Mouse (Mus musculus): ENCODE data around the gene Zfp286. TPM values are rescaled to one million over a fixed set of nuclear protein-coding genes. Genes with fewer than 3 reads are reported as not detected.
A peak's percentile ranks its signal among the peaks of the same experiment; 100 is the strongest.

Gene Zfp286
- polyA plus RNA-seq, 1 experiment from 2014 or later = 29.0 TPM

DNA sequence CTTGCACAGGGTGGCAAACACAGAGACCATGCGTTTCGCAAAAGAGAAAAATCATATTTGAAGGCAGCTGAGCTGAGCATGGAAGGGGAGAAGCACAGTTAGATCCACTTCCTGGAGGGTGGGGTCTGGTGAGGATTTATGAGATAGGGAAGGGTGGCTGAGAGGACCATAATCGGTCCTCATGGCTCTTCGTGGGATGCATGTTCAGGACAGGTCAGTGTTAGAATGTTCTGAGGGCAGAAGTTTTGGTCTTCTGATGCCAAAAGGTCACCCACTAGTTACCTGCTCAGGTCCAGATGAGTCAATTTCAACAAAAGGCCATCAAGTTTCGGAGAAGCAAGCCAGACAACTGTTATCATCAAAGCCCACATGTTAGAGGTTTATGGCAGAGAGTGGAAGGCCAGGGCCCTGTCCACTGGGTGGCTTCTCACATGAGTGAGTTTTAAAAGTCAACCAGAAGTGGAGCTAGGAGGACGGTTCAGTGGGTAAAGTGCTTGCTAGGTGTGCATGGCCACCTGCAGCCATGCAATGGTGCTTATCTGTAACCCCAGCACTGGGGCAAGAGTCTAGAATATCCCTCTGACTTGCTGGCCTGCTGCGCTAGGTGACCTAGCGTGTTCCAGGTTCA is 29.9 kb upstream of the Zfp286 start:
- no peak for ATAC-seq (ENCODE audit: low FRiP score)
- Histone ChIP-seq H3K4me2 (no peak overlapping the region), H3K36me3 (no peaks in the 10 kb centered on the region), H3K9me3 (no peaks in the 10 kb centered on the region), H3K4me3 (no peak overlapping the region), H3K27me3 (no peaks in the 10 kb centered on the region), H3K4me1 (replicated peaks) (peaks cover 14% of the 10 kb centered on the region), H3K27ac (no peak overlapping the region), H3K9ac (no peak overlapping the region)
- WGBS = 91% methylated on average over 8 of the region's 8 CpGs

DNA sequence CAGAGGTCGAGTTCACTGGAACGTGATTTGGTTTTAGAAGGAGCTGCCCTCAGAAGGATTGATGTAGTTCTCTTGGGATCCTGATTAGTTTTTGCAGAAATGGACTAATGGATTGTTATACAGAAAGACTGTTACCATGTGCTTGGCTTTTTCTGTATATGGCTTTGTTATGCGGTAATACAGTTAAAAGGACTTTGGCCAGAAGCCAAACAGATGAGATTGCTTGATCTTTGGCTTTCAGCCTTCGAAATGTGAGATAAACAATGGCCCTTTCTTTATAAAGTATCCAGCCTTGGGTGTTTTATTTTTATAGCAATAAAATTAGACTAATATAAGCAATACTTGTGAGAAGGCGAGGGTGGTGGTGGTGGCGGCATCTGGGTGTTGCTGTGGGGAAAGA is 27.3 kb upstream of the Zfp286 start:
- H3K9me3 ChIP-seq = no peaks in the 10 kb centered on the region
- ATAC-seq (ENCODE audit: low FRiP score) = no peak
- no peak overlapping the region for H3K4me2 ChIP-seq
- WGBS = 75% methylated on average over 6 of the region's 6 CpGs
- no peak overlapping the region for H3K4me3 ChIP-seq
- no peaks in the 10 kb centered on the region for H3K27me3 ChIP-seq
- H3K27ac ChIP-seq = no peak overlapping the region
- no peaks in the 10 kb centered on the region for H3K36me3 ChIP-seq
- no peak overlapping the region for H3K9ac ChIP-seq
- H3K4me1 ChIP-seq (replicated peaks) = peaks cover 14% of the 10 kb centered on the region

- H3K36me3 ChIP-seq = no peaks in the 10 kb centered on the region
- ATAC-seq (ENCODE audit: low FRiP score) = no peak
- no peak overlapping the region for H3K4me3 ChIP-seq
- no peak overlapping the region for H3K9ac ChIP-seq
- H3K9me3 ChIP-seq = no peaks in the 10 kb centered on the region
- H3K4me1 ChIP-seq (replicated peaks) = peaks cover 6% of the 10 kb centered on the region
- H3K27me3 ChIP-seq = no peaks in the 10 kb centered on the region
- H3K27ac ChIP-seq = no peak overlapping the region
- H3K4me2 ChIP-seq = no peak overlapping the region
- 97% methylated on average over 1 of the region's 1 CpGs for WGBS
Observed at GRCm38 (mm10) chr11:62815438-62815837, 26.2 kb upstream of the Zfp286 start.

GRCm38 (mm10) chr11:62814625-62815024 is 25.4 kb upstream of the Zfp286 start:
- Histone ChIP-seq H3K36me3 (no peaks in the 10 kb centered on the region), H3K4me2 (no peak overlapping the region), H3K4me1 (replicated peaks) (no peaks in the 10 kb centered on the region), H3K27ac (no peak overlapping the region), H3K27me3 (no peaks in the 10 kb centered on the region), H3K4me3 (no peak overlapping the region), H3K9me3 (no peaks in the 10 kb centered on the region), H3K9ac (no peak overlapping the region)
- ATAC-seq (ENCODE audit: low FRiP score) = no peak
- WGBS = 76% methylated on average over 4 of the region's 4 CpGs

DNA sequence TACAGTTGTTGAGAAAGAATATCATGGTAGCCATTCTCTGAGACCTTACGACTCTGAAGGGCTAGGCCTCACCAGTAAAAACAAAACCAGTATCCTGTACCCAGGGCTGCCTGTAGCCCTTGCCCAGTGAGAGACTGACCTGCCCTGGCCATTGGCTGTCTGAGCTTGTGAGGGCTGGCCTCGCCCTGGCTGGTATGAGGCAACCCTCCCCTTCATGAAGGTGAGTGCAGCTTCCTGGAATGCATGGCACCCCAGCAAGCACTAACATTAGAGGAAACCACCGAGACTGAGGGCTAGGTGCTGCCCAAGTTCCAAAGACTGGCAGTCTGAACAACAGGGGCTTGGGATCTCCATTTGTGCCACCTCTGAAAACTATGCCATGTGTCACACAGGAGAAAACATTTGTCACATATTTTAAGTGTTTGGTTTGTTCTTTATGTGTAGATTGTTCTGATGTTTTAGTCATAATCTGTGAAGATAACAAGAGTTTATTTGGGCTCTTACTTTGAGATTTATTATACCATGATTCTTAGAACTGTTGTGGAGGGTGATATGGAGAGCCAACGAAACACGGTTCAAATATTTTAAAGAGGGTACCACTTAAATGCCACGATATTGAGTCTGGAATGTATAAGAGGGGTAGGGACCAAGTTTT is 24.8 kb upstream of the Zfp286 start:
- Histone ChIP-seq H3K9me3 (no peaks in the 10 kb centered on the region), H3K4me1 (replicated peaks) (no peaks in the 10 kb centered on the region), H3K4me2 (no peak overlapping the region), H3K9ac (no peak overlapping the region), H3K27me3 (no peaks in the 10 kb centered on the region), H3K27ac (no peak overlapping the region), H3K4me3 (no peak overlapping the region), H3K36me3 (no peaks in the 10 kb centered on the region)
- WGBS = 73% methylated on average over 6 of the region's 6 CpGs
- ATAC-seq (ENCODE audit: low FRiP score) = no peak

- Histone ChIP-seq H3K4me2 (no peak overlapping the region), H3K27me3 (no peaks in the 10 kb centered on the region), H3K9me3 (no peaks in the 10 kb centered on the region), H3K4me1 (replicated peaks) (no peaks in the 10 kb centered on the region), H3K27ac (no peak overlapping the region), H3K9ac (no peak overlapping the region), H3K4me3 (no peak overlapping the region), H3K36me3 (no peaks in the 10 kb centered on the region)
- WGBS = 58% methylated on average over 1 of the region's 1 CpGs
- no peak for ATAC-seq (ENCODE audit: low FRiP score)
Observed at GRCm38 (mm10) chr11:62813497-62813896, 24.2 kb upstream of the Zfp286 start.

GRCm38 (mm10) chr11:62812268-62812667 is 23.0 kb upstream of the Zfp286 start:
- WGBS = 91% methylated on average over 6 of the region's 6 CpGs
- no peak overlapping the region for H3K4me3 ChIP-seq
- no peaks in the 10 kb centered on the region for H3K9me3 ChIP-seq

DNA sequence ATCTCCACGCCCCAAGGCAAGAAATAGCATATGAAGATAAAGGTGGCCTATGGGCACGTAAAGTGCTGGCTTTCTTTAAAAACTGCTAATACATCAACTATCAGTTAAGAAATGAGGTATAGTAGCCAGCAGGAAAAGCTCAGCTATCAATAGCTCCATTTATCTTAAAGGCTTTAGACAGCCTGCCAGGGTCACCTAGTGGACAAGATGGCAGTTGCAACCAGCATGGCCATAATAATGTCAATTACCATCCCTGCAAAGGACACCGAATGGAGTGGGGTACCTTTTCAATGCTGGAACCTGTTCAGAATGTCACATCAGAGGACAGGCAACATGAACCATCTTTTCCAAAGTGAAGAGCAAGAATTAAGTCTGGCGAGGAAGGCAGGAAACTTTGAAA is 19.9 kb upstream of the Zfp286 start:
- Histone ChIP-seq H3K9me3 (no peaks in the 10 kb centered on the region), H3K27me3 (no peaks in the 10 kb centered on the region), H3K4me3 (no peak overlapping the region), H3K4me1 (replicated peaks) (no peaks in the 10 kb centered on the region), H3K36me3 (no peaks in the 10 kb centered on the region), H3K9ac (no peak overlapping the region), H3K4me2 (no peak overlapping the region), H3K27ac (no peak overlapping the region)
- ATAC-seq (ENCODE audit: low FRiP score) = no peak
- WGBS = 74% methylated on average over 4 of the region's 4 CpGs

More at GRCm38 (mm10) chr11:62812268-62812667, 23.0 kb upstream of the Zfp286 start:
- Histone ChIP-seq H3K27ac (no peak overlapping the region), H3K4me2 (no peak overlapping the region), H3K27me3 (no peaks in the 10 kb centered on the region), H3K9ac (no peak overlapping the region), H3K36me3 (no peaks in the 10 kb centered on the region), H3K4me1 (replicated peaks) (no peaks in the 10 kb centered on the region)
- no peak for ATAC-seq (ENCODE audit: low FRiP score)

GRCm38 (mm10) chr11:62807965-62808364 is 18.7 kb upstream of the Zfp286 start:
- ATAC-seq (ENCODE audit: low FRiP score) = no peak

DNA sequence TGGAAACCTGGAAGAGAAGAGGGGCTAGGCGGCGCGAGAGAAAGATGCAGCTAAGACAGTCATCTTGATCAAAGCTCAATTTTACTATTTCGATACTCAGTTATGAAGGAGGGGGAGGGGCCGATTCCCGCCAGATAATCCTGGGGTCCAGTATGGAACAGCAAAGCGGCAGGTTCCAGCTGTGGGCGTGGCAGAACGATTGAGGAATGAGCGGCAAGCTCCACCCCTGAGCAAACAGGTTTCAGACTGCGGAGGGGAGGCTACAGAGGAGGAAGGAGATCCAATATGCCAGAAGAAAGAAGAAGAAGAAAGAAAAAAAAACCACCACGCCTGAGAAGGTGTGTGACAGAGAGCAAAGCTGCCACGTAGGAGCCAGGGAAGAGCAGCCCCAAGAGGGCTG is 14.9 kb upstream of the Zfp286 start:
- Histone ChIP-seq H3K4me1 (replicated peaks) (no peaks in the 10 kb centered on the region), H3K36me3 (no peaks in the 10 kb centered on the region), H3K4me3 (no peak overlapping the region), H3K9ac (no peak overlapping the region), H3K27ac (no peak overlapping the region), H3K4me2 (no peak overlapping the region), H3K9me3 (no peaks in the 10 kb centered on the region), H3K27me3 (0 out of 2 replicates have a peak, but pooled peaks cover 2% of the 10 kb centered on the region)
- WGBS = 59% methylated on average over 13 of the region's 13 CpGs
- ATAC-seq (ENCODE audit: low FRiP score) = no peak

More at GRCm38 (mm10) chr11:62807965-62808364, 18.7 kb upstream of the Zfp286 start:
- H3K4me1 ChIP-seq (replicated peaks) = no peaks in the 10 kb centered on the region
- no peak overlapping the region for H3K27ac ChIP-seq
- H3K9ac ChIP-seq = no peak overlapping the region
- no peaks in the 10 kb centered on the region for H3K36me3 ChIP-seq
- H3K9me3 ChIP-seq = no peaks in the 10 kb centered on the region
- no peak overlapping the region for H3K4me3 ChIP-seq
- H3K27me3 ChIP-seq = no peaks in the 10 kb centered on the region
- no peak overlapping the region for H3K4me2 ChIP-seq
- 79% methylated on average over 2 of the region's 2 CpGs for WGBS

- no peak; the same call in 1 of the 2 replicates for ATAC-seq (ENCODE audit: low FRiP score)
- H3K36me3 ChIP-seq = peaks cover 26% of the 10 kb centered on the region
- peak overlapping the region; percentile 65 for H3K9ac ChIP-seq
- 57% methylated on average over 3 of the region's 3 CpGs for WGBS
- peak overlapping the region; percentile 63 for H3K4me3 ChIP-seq
- peaks cover 10% of the 10 kb centered on the region for H3K9me3 ChIP-seq
- peak overlapping the region; percentile 81 for H3K27ac ChIP-seq
- peaks cover 18% of the 10 kb centered on the region for H3K4me1 ChIP-seq (replicated peaks)
- H3K27me3 ChIP-seq = no peaks in the 10 kb centered on the region
- peak overlapping the region; percentile 74 for H3K4me2 ChIP-seq
Observed at GRCm38 (mm10) chr11:62789617-62789936, 315 bp upstream of the Zfp286 start.

DNA sequence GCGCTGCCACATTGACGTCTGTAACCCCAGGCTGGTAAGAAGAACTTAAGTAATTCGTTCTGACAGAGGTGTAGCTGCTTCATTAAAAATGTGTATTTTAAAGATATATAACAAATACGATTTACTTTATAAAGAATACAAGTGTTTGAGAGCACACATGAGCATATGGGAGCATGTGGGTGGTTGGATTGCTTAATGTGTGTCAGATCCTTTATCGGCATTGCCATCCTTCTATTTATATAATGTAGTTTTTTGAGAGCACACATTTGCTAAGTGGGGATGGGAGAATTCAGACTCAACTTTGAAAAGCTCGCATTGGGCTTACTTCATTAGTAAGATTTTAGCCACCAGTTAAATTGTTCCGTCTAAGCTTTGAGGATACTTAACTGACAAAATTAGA is 12.8 kb downstream of the Zfp286 start:
- no peak overlapping the region for H3K4me3 ChIP-seq
- peaks cover 61% of the 10 kb centered on the region for H3K9me3 ChIP-seq
- ATAC-seq (ENCODE audit: low FRiP score) = no peak
- peaks cover 62% of the 10 kb centered on the region for H3K36me3 ChIP-seq
- no peak overlapping the region for H3K4me2 ChIP-seq
- H3K9ac ChIP-seq = no peak overlapping the region
- no peak overlapping the region for H3K27ac ChIP-seq
- no peaks in the 10 kb centered on the region for H3K27me3 ChIP-seq
- 98% methylated on average over 7 of the region's 7 CpGs for WGBS
- no peaks in the 10 kb centered on the region for H3K4me1 ChIP-seq (replicated peaks)
